Comparison of ENCODE assay signal across 17 mouse cellular contexts in the genomic region with DNA sequence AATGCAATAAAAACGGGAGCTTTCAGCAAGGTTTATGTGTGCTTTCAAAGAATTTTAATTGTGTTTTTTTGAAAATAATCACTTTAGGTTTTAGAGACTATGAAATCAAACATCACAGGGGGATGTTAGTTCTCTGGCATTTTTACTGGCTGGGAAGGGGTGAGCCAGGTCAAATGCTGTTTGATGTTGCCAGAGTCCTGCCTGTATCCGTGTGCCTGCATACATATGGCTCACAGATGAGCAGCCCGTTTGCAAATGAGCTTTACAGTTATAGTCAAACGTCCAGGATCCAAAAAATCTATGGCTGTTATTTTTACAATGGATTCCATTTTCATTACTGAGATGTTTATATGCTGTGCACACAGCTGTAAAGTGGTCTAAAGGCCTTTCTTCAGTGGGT.
A peak's percentile ranks its signal among the peaks of the same experiment; 100 is the strongest.
DNase-seq lines count a peak whose midpoint lies in the region; ATAC-seq and TF ChIP-seq lines count a peak whose summit lies in the region.
"Had no signal": no experiment of that assay in that cellular context is flagged by ENCODE, and none has a peak within 500 bp of the region (broad histone marks: within the 10 kb centered on the region; RNA-seq: fewer than 3 reads in every experiment).

No protein-coding gene starts in this region.

- H3K27me3 ChIP-seq in forebrain, embryonic 11.5 days (ENCODE audit: control insufficient read depth, insufficient read depth, low read length) = no peaks in the 10 kb centered on the region
- H3K27me3 ChIP-seq in forebrain, postnatal 0 days (ENCODE audit: insufficient read depth, low read length) = no peaks in the 10 kb centered on the region
- H3K27me3 ChIP-seq in midbrain, embryonic 14.5 days (ENCODE audit: control insufficient read depth, insufficient read depth, low read length) = no peaks in the 10 kb centered on the region
- H3K27me3 ChIP-seq in midbrain, embryonic 10.5 days (ENCODE audit: low read depth, poor library complexity, severe bottlenecking) = no peaks in the 10 kb centered on the region
- H3K27me3 ChIP-seq in limb, embryonic 15.5 days = no peaks in the 10 kb centered on the region
- H3K27me3 ChIP-seq: midbrain, embryonic 12.5 days had no signal

- no peak for TF ChIP-seq CTCF in forebrain, postnatal 0 days (IDR thresholded peaks at IDR 0.05; ENCODE audit: low read depth)

- H3K4me2 ChIP-seq in forebrain, embryonic 11.5 days (ENCODE audit: low read depth, low read length, severe bottlenecking) = no peak overlapping the region
- no peak overlapping the region for H3K4me2 ChIP-seq in forebrain, postnatal 0 days (ENCODE audit: low read depth)
- H3K4me2 ChIP-seq in midbrain, embryonic 14.5 days (ENCODE audit: low read length) = no peak overlapping the region
- H3K4me2 ChIP-seq in limb, embryonic 15.5 days = no peak overlapping the region
- H3K4me2 ChIP-seq: midbrain, embryonic 12.5 days had no signal

- no peaks in the 10 kb centered on the region for H3K36me3 ChIP-seq in forebrain, embryonic 11.5 days (ENCODE audit: control insufficient read depth, insufficient read depth, low read length)
- H3K36me3 ChIP-seq in forebrain, postnatal 0 days (ENCODE audit: insufficient read depth) = no peaks in the 10 kb centered on the region
- H3K36me3 ChIP-seq in midbrain, embryonic 14.5 days (ENCODE audit: control insufficient read depth, insufficient read depth, low read length) = no peaks in the 10 kb centered on the region
- H3K36me3 ChIP-seq in midbrain, embryonic 10.5 days = no peaks in the 10 kb centered on the region
- H3K36me3 ChIP-seq in limb, embryonic 15.5 days = no peaks in the 10 kb centered on the region
- H3K36me3 ChIP-seq: midbrain, embryonic 12.5 days had no signal

- H3K9ac ChIP-seq in forebrain, embryonic 11.5 days (ENCODE audit: low read length) = no peak overlapping the region
- H3K9ac ChIP-seq in forebrain, postnatal 0 days = no peak overlapping the region
- H3K9ac ChIP-seq in midbrain, embryonic 14.5 days (replicated peaks; ENCODE audit: low read length) = no peak overlapping the region
- no peak overlapping the region for H3K9ac ChIP-seq in limb, embryonic 15.5 days
- H3K9ac ChIP-seq: liver, postnatal 0 days; midbrain, embryonic 12.5 days had no signal

- no peaks in the 10 kb centered on the region for H3K9me3 ChIP-seq in forebrain, embryonic 11.5 days (ENCODE audit: control insufficient read depth, low read length)
- H3K9me3 ChIP-seq in forebrain, postnatal 0 days (ENCODE audit: low read length) = no peaks in the 10 kb centered on the region
- H3K9me3 ChIP-seq in midbrain, embryonic 14.5 days (ENCODE audit: control insufficient read depth, low read length) = no peaks in the 10 kb centered on the region
- no peaks in the 10 kb centered on the region for H3K9me3 ChIP-seq in midbrain, embryonic 10.5 days (replicated peaks)
- H3K9me3 ChIP-seq in limb, embryonic 15.5 days = no peaks in the 10 kb centered on the region
- H3K9me3 ChIP-seq: midbrain, embryonic 12.5 days had no signal

- ATAC-seq in forebrain, embryonic 11.5 days (replicated peaks; ENCODE audit: low FRiP score) = peak; percentile 36; the same call in 1 of the 2 replicates
- ATAC-seq in forebrain, postnatal 0 days = no peak
- ATAC-seq in midbrain, embryonic 14.5 days (ENCODE audit: low FRiP score, low TSS enrichment) = no peak
- peak; percentile 59; the same call in 1 of the 2 replicates for ATAC-seq in limb, embryonic 15.5 days (ENCODE audit: insufficient number of reproducible peaks, low FRiP score, low TSS enrichment, low read depth)
- ATAC-seq: hindbrain, embryonic 16.5 days; liver, postnatal 0 days had no signal

- no peaks in the 10 kb centered on the region for H3K4me1 ChIP-seq in forebrain, embryonic 11.5 days (replicated peaks; ENCODE audit: control insufficient read depth, insufficient read depth, low read length)
- no peaks in the 10 kb centered on the region for H3K4me1 ChIP-seq in forebrain, postnatal 0 days (ENCODE audit: insufficient read depth)
- peaks cover 8% of the 10 kb centered on the region for H3K4me1 ChIP-seq in midbrain, embryonic 14.5 days (ENCODE audit: control insufficient read depth, insufficient read depth, low read length)
- peaks cover 2% of the 10 kb centered on the region; the same call in 1 of the 2 replicates for H3K4me1 ChIP-seq in midbrain, embryonic 10.5 days
- H3K4me1 ChIP-seq in limb, embryonic 15.5 days = peaks cover 16% of the 10 kb centered on the region; the same call in 1 of the 2 replicates

- no peak overlapping the region for H3K27ac ChIP-seq in forebrain, embryonic 11.5 days (ENCODE audit: low read depth, low read length)
- no peak overlapping the region for H3K27ac ChIP-seq in forebrain, postnatal 0 days (ENCODE audit: low read depth, low read length)
- peak overlapping the region; percentile 13; the same call in 1 of the 2 replicates for H3K27ac ChIP-seq in midbrain, embryonic 14.5 days (replicated peaks; ENCODE audit: low read depth, low read length)
- no peak overlapping the region for H3K27ac ChIP-seq in midbrain, embryonic 10.5 days (replicated peaks)
- H3K27ac ChIP-seq in limb, embryonic 15.5 days = no peak overlapping the region
- H3K27ac ChIP-seq: midbrain, embryonic 12.5 days had no signal

- no peak overlapping the region for H3K4me3 ChIP-seq in forebrain, embryonic 11.5 days (ENCODE audit: low read depth, low read length)
- H3K4me3 ChIP-seq in forebrain, postnatal 0 days (ENCODE audit: low read depth, low read length) = no peak overlapping the region
- no peak overlapping the region for H3K4me3 ChIP-seq in midbrain, embryonic 14.5 days (replicated peaks; ENCODE audit: low read depth, low read length)
- no peak overlapping the region for H3K4me3 ChIP-seq in midbrain, embryonic 10.5 days
- no peak overlapping the region for H3K4me3 ChIP-seq in limb, embryonic 15.5 days
- H3K4me3 ChIP-seq: midbrain, embryonic 12.5 days had no signal

- 45% methylated on average over 4 of the region's 4 CpGs for WGBS in forebrain, embryonic 11.5 days
- 12% methylated on average over 4 of the region's 4 CpGs for WGBS in forebrain, postnatal 0 days
- 46% methylated on average over 4 of the region's 4 CpGs for WGBS in midbrain, embryonic 14.5 days
- WGBS in midbrain, embryonic 10.5 days = 60% methylated on average over 4 of the region's 4 CpGs
- WGBS in limb, embryonic 15.5 days = 8% methylated on average over 4 of the region's 4 CpGs

- no peak for DNase-seq in forebrain, embryonic 11.5 days (ENCODE audit: low spot score)
- DNase-seq in forebrain, postnatal 0 days = no peak
- DNase-seq in midbrain, embryonic 14.5 days = no peak
- no peak for DNase-seq in midbrain, embryonic 10.5 days (ENCODE audit: low spot score)
- no peak for DNase-seq in right cerebral cortex, postnatal 25 days
- DNase-seq in thymus, postnatal 4 days = no peak
- no peak for DNase-seq in ovary, postnatal 10 days (ENCODE audit: low spot score)
- DNase-seq: adrenal gland, postnatal 14 days; cerebellum, postnatal 10 days; heart, adult 11 months; kidney, adult 8-10 months; left cerebral cortex, postnatal 4 days; liver, postnatal 0 days; thymus, postnatal 36 days had no signal

Comparison
In these comparisons a context has a peak if more than half of its experiments do, and no peak if none do; other contexts are left out.
1. ATAC-seq: peak in forebrain, embryonic 11.5 days (single experiment) and limb, embryonic 15.5 days (single experiment); none in forebrain, postnatal 0 days (single experiment) and midbrain, embryonic 14.5 days (single experiment).